Mouse (Mus musculus) hindbrain, postnatal 0 days (tissue): ENCODE results near the gene Tex26. TPM values are rescaled to one million over a fixed set of nuclear protein-coding genes. Genes with fewer than 3 reads are reported as not detected.

ENCODE experiments used
- ATAC-seq: fragments of 200-750 bp; cut with Nextera tagmentation; 2 replicates; pipeline ENCODE4 v1.8.0; 2017; ENCODE audit warnings: mild to moderate bottlenecking, moderate TSS enrichment, moderate library complexity
- DNase-seq: peaks from one replicate; pipeline ENCODE4 v3.0.0-alpha.2; 2015; ENCODE audit warnings: low spot score
- H3K27ac ChIP-seq: fragments of 300-500 bp; sonication (generic); 2 replicates; pipeline ENCODE4 v1.5.1; 2014; ENCODE audit warnings: mild to moderate bottlenecking
- H3K27me3 ChIP-seq: fragments of 300-500 bp; sonication (generic); 2 replicates; pipeline ENCODE4 v1.6.1; 2014; ENCODE audit warnings: low read length, mixed read lengths; ENCODE audit not compliant: insufficient read depth
- H3K36me3 ChIP-seq: fragments of 300-500 bp; sonication (generic); 2 replicates; pipeline ENCODE4 v1.6.1; 2014; ENCODE audit warnings: low read length, mixed read lengths; ENCODE audit not compliant: insufficient read depth
- H3K4me1 ChIP-seq: fragments of 300-500 bp; sonication (generic); 2 replicates; pipeline ENCODE4 v1.6.1; 2014; ENCODE audit warnings: antibody characterized with exemption, low read length, mixed read lengths; ENCODE audit not compliant: insufficient read depth
- H3K4me2 ChIP-seq: fragments of 300-500 bp; sonication (generic); 2 replicates; pipeline ENCODE4 v1.6.1; 2014; ENCODE audit warnings: low read depth, mild to moderate bottlenecking, low read length, moderate library complexity, mixed read lengths
- H3K4me3 ChIP-seq: fragments of 300-500 bp; sonication (generic); 2 replicates; pipeline ENCODE4 v1.5.1; 2014; ENCODE audit warnings: low read length
- H3K9ac ChIP-seq: fragments of 300-500 bp; sonication (generic); replicated peaks from 2 replicates; pipeline ENCODE4 v1.6.1; 2014; ENCODE audit warnings: mild to moderate bottlenecking, low read length, moderate library complexity, mixed read lengths
- H3K9me3 ChIP-seq: fragments of 300-500 bp; sonication (generic); 2 replicates; pipeline ENCODE4 v1.6.1; 2016; ENCODE audit warnings: low read length, mixed read lengths
- CTCF ChIP-seq: IDR thresholded peaks from 2 replicates; pipeline ENCODE4 v1.5.1; 2016; ENCODE audit warnings: antibody characterized with exemption, control low read depth, low read depth
- WGBS: fragments of 180-500 bp; shearing (Covaris S2); extraction: QIAGEN DNeasy Blood & Tissue Kit; methylation state at CpG from one replicate; pipeline ENCODE4 v1.1.7; 2014; 5-methylcytosine and 5-hydroxymethylcytosine counted together
- polyA plus RNA-seq: library from polyadenylated mRNA; unstranded; fragments of >200 nt; fragmentation: Nextera tagmentation; extraction: Ambion mirVana; gene quantifications from 2 replicates; pipeline ENCODE4 v1.2.1, GENCODE M21; 2015
- total RNA-seq: library from RNA; depleted of rRNA; stranded (reverse); fragments of >200 nt; gene quantifications from 2 replicates; pipeline ENCODE4 v1.2.3, GENCODE M21; 2014; rRNA removed

Gene Tex26
- total RNA-seq: 0.31 and 0.50 TPM in 2 replicates
- polyA plus RNA-seq: 1.0 and 1.6 TPM in 2 replicates

DNA sequence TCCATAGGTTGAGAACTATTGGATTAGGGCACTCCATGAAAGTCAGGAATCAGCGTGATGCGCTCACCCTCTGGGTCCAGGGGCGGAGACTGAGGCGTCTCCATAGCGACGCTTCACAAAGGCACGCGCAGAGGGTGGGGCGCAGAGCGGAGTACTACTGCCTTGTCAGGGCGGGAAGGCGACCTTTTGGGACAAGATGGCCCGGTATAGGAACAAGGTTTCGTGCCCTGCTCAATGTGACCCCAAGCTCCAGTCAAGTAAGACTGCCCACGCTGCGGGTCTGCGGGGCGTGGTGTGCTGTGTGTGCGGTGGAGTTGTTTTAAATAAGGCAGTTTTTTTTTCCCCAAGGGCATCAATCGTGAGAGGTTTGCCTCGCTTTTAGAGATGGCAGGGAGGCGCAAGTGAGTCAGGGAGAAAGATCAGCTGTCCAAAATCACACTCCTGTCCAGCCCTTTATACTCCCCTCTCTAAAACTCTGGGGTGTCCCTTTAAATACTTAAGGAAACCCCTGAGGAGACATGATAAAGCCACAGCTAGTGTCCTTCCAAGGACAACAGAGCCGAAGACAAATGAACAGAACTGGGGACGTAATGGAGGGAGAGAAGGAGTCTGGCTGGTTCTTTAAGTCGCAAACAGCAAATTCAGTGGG, at the start of gene Tex26:
TSS of gene Tex26 (plus strand) at position 130 of the 649 bp plus-strand sequence.
- H3K4me2 ChIP-seq: peak within 1 kb of the TSS; percentile 67
- peak within 1 kb of the TSS; percentile 36 for H3K4me3 ChIP-seq
- under 1% methylated on average over 25 of the region's 25 CpGs for WGBS
- DNase-seq: peak; percentile 94
- H3K36me3 ChIP-seq: no peaks in the 10 kb centered on the region
- no peaks in the 10 kb centered on the region for H3K27me3 ChIP-seq
- no peaks in the 10 kb centered on the region for H3K9me3 ChIP-seq
- H3K4me1 ChIP-seq: peaks cover 14% of the 10 kb centered on the region; the same call in 1 of the 2 replicates
- TF ChIP-seq CTCF: peak; percentile 16; the same call in 1 of the 2 replicates
- ATAC-seq: peak; percentile 89
- H3K27ac ChIP-seq: peak within 1 kb of the TSS; percentile 94
- H3K9ac ChIP-seq: peak within 1 kb of the TSS; percentile 62

DNA sequence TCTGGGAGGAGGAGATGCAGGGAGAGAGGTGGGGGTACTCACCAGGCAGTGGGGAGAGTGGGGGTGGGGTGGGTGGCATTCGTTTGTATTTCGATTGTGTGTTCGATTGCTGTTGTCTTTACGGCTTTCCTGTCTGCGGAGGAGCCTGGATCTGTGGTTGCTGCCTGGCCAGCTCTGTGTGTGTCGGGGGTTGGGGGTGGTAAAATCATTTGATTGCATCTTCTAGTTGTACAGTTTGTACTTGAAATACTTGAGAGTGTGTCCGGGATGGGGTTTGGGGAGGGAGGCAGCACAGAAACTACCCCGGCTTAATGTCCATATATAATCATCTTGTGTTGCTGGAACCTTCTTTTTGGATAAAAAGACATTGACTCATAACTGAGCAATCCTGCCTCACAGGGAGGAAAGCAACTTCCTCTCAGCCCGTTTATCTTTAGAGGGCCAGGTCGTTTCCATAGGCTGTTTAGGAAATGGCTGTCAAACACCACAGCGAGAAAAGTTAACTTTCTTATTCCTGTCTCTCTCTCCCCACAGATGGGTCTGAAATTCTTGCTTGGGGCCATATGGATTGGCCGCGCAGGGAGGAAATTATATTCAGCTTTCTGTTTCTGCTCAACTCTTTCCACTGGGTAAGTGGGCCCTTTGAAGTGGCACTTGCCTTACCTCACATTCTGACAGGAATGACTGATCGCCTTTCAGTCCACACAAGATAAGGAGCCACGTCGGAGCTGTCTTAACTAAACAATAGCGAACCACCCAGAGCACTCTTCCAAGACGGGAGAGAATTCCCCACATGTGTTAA, 47.7 kb upstream of the Tex26 start:
- TF ChIP-seq CTCF: no peak
- 66% methylated on average over 18 of the region's 18 CpGs for WGBS

DNA sequence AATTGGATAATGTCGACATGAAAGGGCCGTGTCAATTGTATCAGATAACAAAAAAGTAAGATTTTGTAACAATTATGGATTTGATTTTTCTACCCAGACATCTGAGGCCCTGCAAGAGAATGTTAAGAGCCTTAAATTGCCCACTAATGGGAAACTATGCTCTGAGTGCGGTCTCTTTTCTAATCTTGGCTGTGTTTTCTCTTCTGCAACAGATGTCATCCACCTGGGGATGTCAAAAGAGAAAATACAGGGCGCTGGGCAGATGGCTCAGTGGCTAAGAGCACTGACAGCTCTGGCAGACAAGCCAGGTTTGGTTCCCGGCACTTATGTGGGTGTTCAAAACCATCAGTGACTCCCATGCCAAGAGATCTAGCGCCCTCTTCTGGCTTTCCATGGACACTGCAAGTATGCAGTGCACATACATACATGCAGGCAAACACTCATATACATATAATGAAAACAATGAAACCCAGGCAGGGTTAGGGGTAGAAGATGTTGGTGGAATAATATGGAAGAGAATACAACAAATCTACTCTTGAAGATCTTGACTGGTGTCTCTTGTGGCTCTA, 47.0 kb upstream of the Tex26 start:
- Histone ChIP-seq H3K27me3 (no peaks in the 10 kb centered on the region), H3K27ac (no peak overlapping the region), H3K9me3 (no peaks in the 10 kb centered on the region), H3K4me3 (no peak overlapping the region), H3K4me2 (no peak overlapping the region), H3K4me1 (no peaks in the 10 kb centered on the region), H3K9ac (no peak overlapping the region), H3K36me3 (no peaks in the 10 kb centered on the region)
- TF ChIP-seq CTCF: peak; percentile 28
- DNase-seq (no peak), ATAC-seq (no peak)
- WGBS: 76% methylated on average over 6 of the region's 6 CpGs

More for the DNA sequence above, 47.7 kb upstream of the Tex26 start:
- Histone ChIP-seq H3K4me3 (no peak overlapping the region), H3K27ac (no peak overlapping the region), H3K9ac (no peak overlapping the region), H3K27me3 (no peaks in the 10 kb centered on the region), H3K36me3 (no peaks in the 10 kb centered on the region), H3K4me1 (no peaks in the 10 kb centered on the region), H3K4me2 (no peak overlapping the region), H3K9me3 (no peaks in the 10 kb centered on the region)
- no peak for DNase-seq
- ATAC-seq: no peak

DNA sequence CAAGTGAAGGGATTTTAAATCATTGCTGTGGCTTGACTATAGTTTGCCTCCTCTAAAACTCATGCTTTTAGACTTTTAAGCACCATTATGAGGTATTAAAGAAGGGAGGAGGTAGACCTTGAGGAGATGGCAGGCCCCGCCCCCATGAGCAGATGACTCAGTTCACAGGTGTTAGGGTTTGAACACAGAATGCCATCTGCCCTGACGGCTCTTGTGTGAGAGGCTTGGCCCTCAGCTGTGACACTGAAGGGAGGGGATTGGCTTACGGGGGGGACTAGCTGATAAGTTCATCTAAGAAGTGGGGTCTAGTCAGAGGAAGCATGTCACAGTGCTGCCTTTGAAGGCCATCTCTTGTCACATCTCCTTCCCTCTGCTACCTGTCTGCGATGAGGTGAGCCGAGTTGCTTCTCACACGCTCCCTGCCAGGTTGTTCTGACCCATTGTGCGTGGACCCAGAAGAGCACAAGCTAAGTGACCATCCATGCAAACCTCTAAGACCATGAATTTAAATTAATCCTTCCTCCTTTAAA, 37.9 kb upstream of the Tex26 start:
- Histone ChIP-seq H3K4me2 (no peak overlapping the region), H3K36me3 (no peaks in the 10 kb centered on the region), H3K27ac (no peak overlapping the region), H3K9ac (no peak overlapping the region), H3K4me1 (no peaks in the 10 kb centered on the region), H3K9me3 (no peaks in the 10 kb centered on the region), H3K27me3 (no peaks in the 10 kb centered on the region), H3K4me3 (no peak overlapping the region)
- ATAC-seq: no peak
- no peak for TF ChIP-seq CTCF
- no peak for DNase-seq
- 89% methylated on average over 7 of the region's 7 CpGs for WGBS

DNA sequence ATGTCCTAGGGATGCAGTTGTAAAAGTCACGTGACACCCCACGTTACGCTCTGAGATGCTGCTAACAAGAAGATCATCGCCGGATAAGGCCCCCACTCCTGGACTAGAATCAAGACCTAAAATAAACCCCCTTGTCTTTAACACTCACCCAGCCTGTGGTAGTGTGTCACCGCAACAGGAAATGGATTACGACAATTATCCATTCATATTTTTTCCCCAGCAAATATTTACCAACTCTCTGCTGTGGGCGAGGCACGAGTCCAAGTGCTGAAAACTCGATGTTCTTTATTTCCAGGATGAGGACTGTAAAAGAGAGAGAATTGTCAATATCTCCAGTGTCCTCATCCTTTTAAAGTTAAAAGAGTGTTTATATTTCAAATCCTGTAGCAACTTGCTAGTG, 37.4 kb upstream of the Tex26 start:
- Histone ChIP-seq H3K4me2 (no peak overlapping the region), H3K9ac (no peak overlapping the region), H3K36me3 (no peaks in the 10 kb centered on the region), H3K4me1 (no peaks in the 10 kb centered on the region), H3K9me3 (no peaks in the 10 kb centered on the region), H3K4me3 (no peak overlapping the region), H3K27ac (no peak overlapping the region), H3K27me3 (no peaks in the 10 kb centered on the region)
- TF ChIP-seq CTCF: no peak
- no peak for ATAC-seq
- whole genome bisulfite sequencing: 91% methylated on average over 10 of the region's 10 CpGs
- no peak for DNase-seq

DNA sequence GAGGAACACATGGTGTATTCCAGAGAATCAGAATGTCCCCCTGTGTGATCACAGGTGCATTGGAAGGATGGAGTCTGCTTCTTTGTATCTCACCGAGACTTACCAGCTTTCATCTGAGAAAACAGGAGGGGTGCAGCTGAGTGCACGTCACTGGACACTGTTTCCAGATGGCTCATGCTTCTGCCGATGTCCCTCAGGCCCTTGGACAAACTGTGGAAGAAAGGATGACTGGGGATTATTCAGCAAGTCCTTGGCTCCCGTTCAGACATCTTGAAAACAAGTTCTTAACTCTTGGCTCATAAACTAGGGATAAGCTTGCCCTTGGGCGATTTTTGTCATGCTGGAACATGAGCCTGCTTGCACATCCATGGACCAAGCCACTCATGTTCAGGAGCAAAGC, 36.1 kb upstream of the Tex26 start:
- H3K27me3 ChIP-seq: no peaks in the 10 kb centered on the region
- no peak overlapping the region for H3K27ac ChIP-seq
- H3K4me3 ChIP-seq: no peak overlapping the region
- peak; percentile 70 for DNase-seq
- WGBS: 48% methylated on average over 5 of the region's 5 CpGs
- no peaks in the 10 kb centered on the region for H3K4me1 ChIP-seq
- H3K36me3 ChIP-seq: no peaks in the 10 kb centered on the region
- ATAC-seq: peak; percentile 68
- H3K9ac ChIP-seq: no peak overlapping the region
- no peak for TF ChIP-seq CTCF
- no peak overlapping the region for H3K4me2 ChIP-seq
- no peaks in the 10 kb centered on the region for H3K9me3 ChIP-seq
